Mouse (Mus musculus): Measurements from ENCODE around the gene Baiap2.
A peak's percentile ranks its signal among the peaks of the same experiment; 100 is the strongest.

Baiap2 gene

GRCm38 (mm10) chr11:119978701-119979100, 36.1 kb downstream of the Baiap2 start:
- no peak for DNase-seq (ENCODE audit: low read depth, low spot score)

GRCm38 (mm10) chr11:119979596-119980385, 37.2 kb downstream of the Baiap2 start:
- DNase-seq (ENCODE audit: low read depth, low spot score): no peak

- no peak for DNase-seq (ENCODE audit: low read depth, low spot score)
Observed at GRCm38 (mm10) chr11:119981769-119982168, 39.2 kb downstream of the Baiap2 start.

- no peak for DNase-seq (ENCODE audit: low read depth, low spot score)
Observed at GRCm38 (mm10) chr11:119982236-119982635, 39.7 kb downstream of the Baiap2 start.

GRCm38 (mm10) chr11:119983151-119983550, 40.6 kb downstream of the Baiap2 start:
- no peak for DNase-seq (ENCODE audit: low read depth, low spot score)

GRCm38 (mm10) chr11:119986751-119987425, 44.3 kb downstream of the Baiap2 start:
- no peak for DNase-seq (ENCODE audit: low read depth, low spot score)

- no peak for DNase-seq (ENCODE audit: low read depth, low spot score)
Observed at GRCm38 (mm10) chr11:119987876-119988275, 45.3 kb downstream of the Baiap2 start.

GRCm38 (mm10) chr11:119988391-119988790, 45.8 kb downstream of the Baiap2 start:
- DNase-seq (ENCODE audit: low read depth, low spot score): no peak

GRCm38 (mm10) chr11:119989115-119989564, 46.6 kb downstream of the Baiap2 start:
- no peak for DNase-seq (ENCODE audit: low read depth, low spot score)

- DNase-seq (ENCODE audit: low read depth, low spot score): no peak
Observed at GRCm38 (mm10) chr11:119990658-119991337, 48.2 kb downstream of the Baiap2 start.

GRCm38 (mm10) chr11:119991338-119991678, 48.7 kb downstream of the Baiap2 start:
- DNase-seq (ENCODE audit: low read depth, low spot score): peak; percentile 92

GRCm38 (mm10) chr11:119997351-119997750, 54.8 kb downstream of the Baiap2 start:
- no peak for DNase-seq (ENCODE audit: low read depth, low spot score)

- no peak for DNase-seq (ENCODE audit: low read depth, low spot score)
Observed at GRCm38 (mm10) chr11:120002041-120002440, 59.5 kb downstream of the Baiap2 start.

GRCm38 (mm10) chr11:120002634-120003220, 60.2 kb downstream of the Baiap2 start:
- no peak for DNase-seq (ENCODE audit: low read depth, low spot score)

- no peak for DNase-seq (ENCODE audit: low read depth, low spot score)
Observed at GRCm38 (mm10) chr11:120005434-120006317, 63.1 kb downstream of the Baiap2 start.

- DNase-seq (ENCODE audit: low read depth, low spot score): no peak
Observed at GRCm38 (mm10) chr11:120007496-120008080, 65.0 kb downstream of the Baiap2 start.

GRCm38 (mm10) chr11:120008501-120008900, 65.9 kb downstream of the Baiap2 start:
- DNase-seq (ENCODE audit: low read depth, low spot score): no peak

GRCm38 (mm10) chr11:120008956-120009355, 66.4 kb downstream of the Baiap2 start:
- no peak for DNase-seq (ENCODE audit: low read depth, low spot score)

GRCm38 (mm10) chr11:120009937-120010336, 67.4 kb downstream of the Baiap2 start:
- no peak for DNase-seq (ENCODE audit: low read depth, low spot score)

- DNase-seq (ENCODE audit: low read depth, low spot score): no peak
Observed at GRCm38 (mm10) chr11:120011114-120011760, 68.7 kb downstream of the Baiap2 start.
